Mouse (Mus musculus): ENCODE measurements around the gene Vil1. TPM values are rescaled to one million over a fixed set of nuclear protein-coding genes. Genes with fewer than 3 reads are reported as not detected.

Gene Vil1
- total RNA-seq, 2 experiments from 2014 or later, result 0.49 to 0.72 TPM

- H3K4me3 ChIP-seq, result no peak overlapping the region
- no peak for DNase-seq (ENCODE audit: low spot score in 2 of 2)
- no peak for TF ChIP-seq CTCF (conservative IDR thresholded peaks at IDR 0.05)
- peak overlapping the region; percentile 46; the same call in 1 of the 2 replicates for H3K27ac ChIP-seq
Observed at GRCm38 (mm10) chr1:74376396-74376795, 32.8 kb upstream of the Vil1 start.

GRCm38 (mm10) chr1:74379058-74379504 lies 30.1 kb upstream of the Vil1 start:
- no peak for DNase-seq (ENCODE audit: low spot score in 2 of 2)
- H3K4me3 ChIP-seq, result no peak overlapping the region
- no peak overlapping the region for H3K27ac ChIP-seq
- no peak for TF ChIP-seq CTCF (conservative IDR thresholded peaks at IDR 0.05)

- DNase-seq (ENCODE audit: low spot score in 2 of 2), result no peak
- H3K4me3 ChIP-seq, result no peak overlapping the region
- H3K27ac ChIP-seq, result no peak overlapping the region
- no peak for TF ChIP-seq CTCF (conservative IDR thresholded peaks at IDR 0.05)
Observed at GRCm38 (mm10) chr1:74380484-74380883, 28.7 kb upstream of the Vil1 start.

- DNase-seq (ENCODE audit: low spot score in 2 of 2), result no peak
- H3K4me3 ChIP-seq, result no peak overlapping the region
- no peak overlapping the region for H3K27ac ChIP-seq
- no peak for TF ChIP-seq CTCF (conservative IDR thresholded peaks at IDR 0.05)
Observed at GRCm38 (mm10) chr1:74381588-74382021, 27.6 kb upstream of the Vil1 start.

- TF ChIP-seq CTCF (conservative IDR thresholded peaks at IDR 0.05), result no peak
- Histone ChIP-seq H3K4me3 (no peak overlapping the region), H3K27ac (no peak overlapping the region)
- DNase-seq (ENCODE audit: low spot score in 2 of 2), result no peak
Observed at GRCm38 (mm10) chr1:74383385-74383784, 25.8 kb upstream of the Vil1 start.

GRCm38 (mm10) chr1:74384525-74384924 lies 24.7 kb upstream of the Vil1 start:
- DNase-seq (ENCODE audit: low spot score in 2 of 2), result no peak
- H3K27ac ChIP-seq, result no peak overlapping the region
- no peak for TF ChIP-seq CTCF (conservative IDR thresholded peaks at IDR 0.05)
- no peak overlapping the region for H3K4me3 ChIP-seq

- TF ChIP-seq CTCF (conservative IDR thresholded peaks at IDR 0.05), result no peak
- DNase-seq (ENCODE audit: low spot score in 2 of 2), result no peak
- Histone ChIP-seq H3K27ac (no peak overlapping the region), H3K4me3 (no peak overlapping the region)
Observed at GRCm38 (mm10) chr1:74385064-74385463, 24.1 kb upstream of the Vil1 start.

- Histone ChIP-seq H3K4me3 (no peak overlapping the region), H3K27ac (no peak overlapping the region)
- no peak for DNase-seq (ENCODE audit: low spot score in 2 of 2)
- TF ChIP-seq CTCF (conservative IDR thresholded peaks at IDR 0.05), result no peak
Observed at GRCm38 (mm10) chr1:74385531-74385930, 23.6 kb upstream of the Vil1 start.

GRCm38 (mm10) chr1:74386363-74386713 lies 22.8 kb upstream of the Vil1 start:
- peak overlapping the region; percentile 96 for H3K27ac ChIP-seq
- peak overlapping the region; percentile 65 for H3K4me3 ChIP-seq
- TF ChIP-seq CTCF (conservative IDR thresholded peaks at IDR 0.05), result no peak
- DNase-seq (ENCODE audit: low spot score in 2 of 2), result no peak

- Histone ChIP-seq H3K27ac (peak overlapping the region; percentile 96), H3K4me3 (peak overlapping the region; percentile 65)
- DNase-seq (ENCODE audit: low spot score in 2 of 2), result peak; percentile 93
- peak; percentile 87 for TF ChIP-seq CTCF (conservative IDR thresholded peaks at IDR 0.05)
Observed at GRCm38 (mm10) chr1:74386714-74387385, 22.3 kb upstream of the Vil1 start.

- no peak for TF ChIP-seq CTCF (conservative IDR thresholded peaks at IDR 0.05)
- no peak for DNase-seq (ENCODE audit: low spot score in 2 of 2)
- Histone ChIP-seq H3K4me3 (peak overlapping the region; percentile 65), H3K27ac (peak overlapping the region; percentile 96)
Observed at GRCm38 (mm10) chr1:74387386-74387988, 21.7 kb upstream of the Vil1 start.

GRCm38 (mm10) chr1:74388398-74388920 lies 20.7 kb upstream of the Vil1 start:
- no peak for TF ChIP-seq CTCF (conservative IDR thresholded peaks at IDR 0.05)
- Histone ChIP-seq H3K27ac (no peak overlapping the region; the same call in 1 of the 2 replicates), H3K4me3 (no peak overlapping the region)

GRCm38 (mm10) chr1:74389831-74390286 lies 19.3 kb upstream of the Vil1 start:
- no peak for DNase-seq (ENCODE audit: low spot score in 2 of 2)
- no peak for TF ChIP-seq CTCF (conservative IDR thresholded peaks at IDR 0.05)
- Histone ChIP-seq H3K4me3 (no peak overlapping the region), H3K27ac (peak overlapping the region; percentile 95)

More at GRCm38 (mm10) chr1:74388398-74388920, 20.7 kb upstream of the Vil1 start:
- DNase-seq (ENCODE audit: low spot score in 2 of 2), result no peak

Measured in layer of hippocampus, adult 2 months (tissue).